Mouse (Mus musculus) brain, embryonic 14.5 days (tissue): ENCODE data around the gene Brdt.

Experiments
- CTCF ChIP-seq: fragments of 200-500 bp; IDR thresholded peaks from 2 replicates; pipeline ENCODE4 v1.5.1; 2012; ENCODE audit warnings: inconsistent platforms, mild to moderate bottlenecking, moderate library complexity, borderline replicate concordance; ENCODE audit not compliant: insufficient read depth, insufficient read length; ENCODE audit errors: extremely low read depth
- POLR2A ChIP-seq: fragments of 200-500 bp; IDR thresholded peaks from 2 replicates; pipeline ENCODE4 v1.6.1; 2012; ENCODE audit warnings: mild to moderate bottlenecking, inconsistent platforms, borderline replicate concordance; ENCODE audit not compliant: poor library complexity, insufficient read depth, insufficient read length, severe bottlenecking; ENCODE audit errors: extremely low read depth

DNA sequence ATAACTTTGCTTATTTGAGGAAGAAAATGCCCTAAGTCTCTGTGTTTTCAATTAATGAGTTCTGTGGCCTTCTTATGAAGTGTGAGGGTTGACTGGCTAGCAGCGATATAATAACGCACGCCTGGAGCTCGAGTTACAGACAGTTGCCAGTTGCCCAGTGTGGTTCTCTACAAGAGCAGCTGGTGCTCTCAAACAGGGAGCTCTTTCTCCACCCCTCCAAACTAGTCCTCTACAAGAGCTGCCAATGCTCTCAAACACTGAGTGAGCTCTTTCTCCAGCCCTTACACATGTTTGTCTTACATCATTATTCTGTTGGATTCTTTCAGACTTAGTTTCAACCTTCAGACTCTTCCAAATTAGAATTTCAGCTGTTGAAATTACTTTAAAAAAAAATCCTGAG, 80.4 kb downstream of the Brdt start:
- TF ChIP-seq POLR2A (no peak), CTCF (no peak)
